Mouse (Mus musculus) kidney, adult 2 months (tissue): ENCODE results near the gene Srarp.

Experiments used
- CTCF ChIP-seq: fragments of 200-500 bp; conservative IDR thresholded peaks from 2 replicates; pipeline ENCODE4 v1.5.1; 2011; ENCODE audit warnings: low read depth, mild to moderate bottlenecking, control low read depth, low read length, moderate library complexity, mixed read lengths; ENCODE audit not compliant: insufficient read depth, insufficient read length
- POLR2A ChIP-seq: fragments of 200-500 bp; IDR thresholded peaks from one replicate; pipeline ENCODE4 v1.6.1; 2011; ENCODE audit warnings: low read depth, low read length, control low read depth

DNA sequence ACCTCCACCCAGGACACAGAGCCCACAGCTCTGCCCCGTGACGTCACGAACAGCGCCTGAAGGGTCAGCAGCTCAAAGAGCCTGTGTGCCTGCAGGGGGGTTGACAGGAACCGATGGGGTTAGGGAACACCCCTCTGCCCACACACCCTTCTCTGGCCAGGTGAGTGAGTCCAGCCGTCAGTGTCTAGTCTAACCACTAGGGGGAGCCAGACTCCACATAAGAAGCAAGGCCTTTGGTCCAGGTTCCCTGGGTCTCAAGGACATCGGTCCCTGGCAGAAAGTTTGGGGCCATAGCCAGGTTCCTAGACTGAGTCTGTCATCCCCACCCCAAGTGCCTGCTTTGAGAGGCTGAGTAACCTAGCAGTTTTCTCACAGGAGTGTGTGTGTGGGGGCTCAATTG, 50.6 kb downstream of the Srarp start:
- peak; percentile 93 for TF ChIP-seq CTCF
- no peak for TF ChIP-seq POLR2A
